Mouse (Mus musculus) cerebellum, adult 11-12 months (tissue): ENCODE results near the gene Tspyl1.

ENCODE experiments used
- DNase-seq: peaks from one replicate; pipeline ENCODE4 v3.0.0; 2022

The Tspyl1 gene

DNA sequence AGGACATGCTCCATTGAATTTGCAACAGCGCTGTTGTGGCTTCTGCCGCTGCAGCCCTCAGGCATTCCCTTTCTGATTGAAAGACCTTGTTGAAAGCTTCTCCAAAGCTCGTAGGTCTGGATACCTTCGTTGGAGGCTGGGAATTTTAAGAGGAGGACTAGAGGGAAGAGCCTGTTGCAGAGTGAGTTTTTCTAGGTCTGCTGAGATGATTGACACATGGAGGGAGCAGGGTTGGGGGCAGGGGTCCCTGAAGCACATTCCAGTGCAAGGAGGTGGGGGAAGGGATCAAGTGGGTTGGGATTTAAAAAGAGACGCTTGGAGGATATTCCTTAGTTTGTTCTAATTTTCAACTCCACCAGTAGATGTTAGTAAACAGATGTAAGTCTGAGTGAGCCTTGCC lies 18.4 kb downstream of the Tspyl1 start:
- no peak for DNase-seq

DNA sequence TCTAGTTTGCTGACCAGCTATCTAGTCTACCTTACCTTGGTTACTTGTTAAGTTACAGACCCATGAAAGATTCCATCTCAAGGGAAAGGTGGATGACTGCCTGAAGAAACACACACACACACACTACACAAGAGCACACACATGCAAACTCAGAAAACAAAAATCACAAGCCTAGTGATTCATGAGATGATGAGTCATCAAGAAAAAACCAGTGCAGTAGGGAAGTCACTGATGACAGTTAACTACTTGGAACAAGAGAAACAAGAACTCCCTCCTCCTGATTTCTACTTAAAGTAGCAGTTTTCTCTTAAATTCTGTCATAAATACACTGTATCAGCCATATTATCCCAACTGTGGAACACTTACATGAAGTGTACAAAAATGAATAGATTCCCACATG lies 25.1 kb downstream of the Tspyl1 start:
- DNase-seq, result no peak

DNA sequence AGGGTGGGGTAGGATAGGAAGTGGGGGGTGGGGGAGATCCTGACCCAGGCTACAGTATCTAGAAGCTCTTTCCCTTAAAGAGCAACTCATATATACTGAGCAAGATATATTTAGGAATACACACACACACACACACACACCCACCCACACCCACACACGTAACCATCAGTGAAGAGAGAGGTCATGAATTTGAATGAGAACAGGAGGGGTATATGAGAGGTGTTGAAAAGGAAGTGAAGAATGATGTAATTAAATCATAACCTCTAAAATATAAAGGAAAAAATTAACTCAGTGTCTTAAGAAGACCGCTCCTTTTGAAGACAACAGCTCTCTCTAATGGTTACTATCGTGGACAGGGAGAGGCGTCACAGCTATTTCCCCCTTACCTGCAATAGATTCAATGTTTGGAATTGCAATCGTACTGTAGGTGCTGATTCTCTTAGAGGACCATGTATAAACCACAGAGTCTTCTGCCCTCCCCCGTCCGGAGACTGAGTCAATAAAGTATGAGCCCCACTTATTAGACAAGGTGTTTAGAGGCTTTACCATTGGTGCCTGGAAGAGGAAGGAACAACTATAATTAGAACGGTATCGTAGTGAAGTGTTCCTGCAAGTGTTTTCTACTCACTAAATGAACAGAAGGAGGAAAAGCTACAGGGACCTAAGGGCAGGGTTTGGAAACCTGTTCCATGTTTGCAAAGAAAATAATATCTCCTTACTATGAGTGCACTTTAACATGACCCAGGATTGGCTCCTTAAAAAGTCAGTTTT lies 28.1 kb downstream of the Tspyl1 start:
- no peak for DNase-seq

GRCm38 (mm10) chr10:34312536-34312935 lies 30.5 kb downstream of the Tspyl1 start:
- DNase-seq, result no peak

GRCm38 (mm10) chr10:34316571-34317216 lies 34.7 kb downstream of the Tspyl1 start:
- DNase-seq, result peak; percentile 91

DNA sequence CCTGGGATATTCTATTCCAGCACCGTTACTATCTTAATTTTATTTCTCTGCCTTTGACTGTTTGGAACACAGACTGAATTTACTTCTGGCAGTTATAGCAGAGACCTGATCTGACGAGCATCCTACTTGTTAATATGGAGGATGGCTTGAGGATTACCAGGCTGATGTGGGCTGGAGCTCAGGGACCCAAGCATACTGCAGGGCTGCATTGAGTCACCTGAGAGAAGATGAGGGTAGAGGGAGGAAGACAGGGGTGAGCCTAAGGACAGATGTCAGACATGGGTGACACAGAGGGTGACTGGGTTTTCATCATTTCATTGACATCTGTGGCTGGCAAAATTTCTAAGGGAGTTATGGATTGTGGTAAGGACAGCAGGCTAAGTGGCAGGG lies 35.2 kb downstream of the Tspyl1 start:
- no peak for DNase-seq

- DNase-seq, result no peak
These were observed 38.8 kb downstream of the Tspyl1 start for GRCm38 (mm10) chr10:34320809-34321208.

DNA sequence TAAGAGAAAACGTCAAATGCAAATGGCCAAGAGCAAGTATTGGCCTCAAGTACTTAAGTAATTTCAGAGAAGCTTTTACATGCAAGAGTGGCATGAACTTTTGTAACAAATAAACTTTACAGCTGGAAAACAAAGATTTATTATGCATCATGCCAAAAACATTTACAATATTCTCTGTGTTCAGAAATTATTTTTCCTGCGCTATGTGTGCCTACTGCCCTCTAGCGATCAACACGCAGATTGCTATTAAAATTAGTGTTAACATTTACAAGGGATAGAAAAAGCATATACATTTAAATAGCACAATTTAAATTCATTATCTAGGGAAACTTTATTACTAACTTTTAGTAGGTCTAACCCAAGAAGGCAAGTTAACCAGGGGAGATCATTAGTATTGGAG lies 44.7 kb downstream of the Tspyl1 start:
- no peak for DNase-seq

DNA sequence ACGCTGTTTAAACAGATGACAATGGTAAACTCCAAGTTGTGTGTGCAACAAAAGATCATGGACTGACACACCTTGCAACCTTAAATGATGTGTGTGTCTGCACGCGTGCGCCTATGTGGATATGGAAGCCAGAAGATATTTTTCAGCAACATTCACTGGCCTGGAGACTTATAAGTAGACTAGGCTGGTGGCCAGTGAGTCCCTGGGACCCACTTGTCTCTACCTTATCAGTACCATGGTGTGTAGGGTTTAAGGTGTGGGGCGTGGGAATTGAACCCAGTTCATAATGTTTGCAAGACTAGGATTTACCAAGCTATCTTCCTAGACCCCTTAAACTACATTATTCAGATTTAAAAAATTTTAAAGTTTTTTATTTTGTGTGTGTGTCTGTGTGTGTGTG lies 45.2 kb downstream of the Tspyl1 start:
- DNase-seq, result no peak

GRCm38 (mm10) chr10:34328310-34328709 lies 46.3 kb downstream of the Tspyl1 start:
- DNase-seq, result peak; percentile 29
